Mouse (Mus musculus): ENCODE results near the gene Gm13271. TPM values are rescaled to one million over a fixed set of nuclear protein-coding genes. Genes with fewer than 3 reads are reported as not detected.
"Not testable (repeated sequence)": the region's sequence is repeated elsewhere in the genome, so short reads cannot be mapped to it uniquely, and the experiment has no call there.

The Gm13271 gene
- total RNA-seq, 2 experiments from 2014 or later = not detected

GRCm38 (mm10) chr4:88758751-88759150 lies 4.1 kb downstream of the Gm13271 start:
- ATAC-seq (replicated peaks; ENCODE audit: low FRiP score, low TSS enrichment, poor library complexity, severe bottlenecking) = not testable (repeated sequence)

DNA sequence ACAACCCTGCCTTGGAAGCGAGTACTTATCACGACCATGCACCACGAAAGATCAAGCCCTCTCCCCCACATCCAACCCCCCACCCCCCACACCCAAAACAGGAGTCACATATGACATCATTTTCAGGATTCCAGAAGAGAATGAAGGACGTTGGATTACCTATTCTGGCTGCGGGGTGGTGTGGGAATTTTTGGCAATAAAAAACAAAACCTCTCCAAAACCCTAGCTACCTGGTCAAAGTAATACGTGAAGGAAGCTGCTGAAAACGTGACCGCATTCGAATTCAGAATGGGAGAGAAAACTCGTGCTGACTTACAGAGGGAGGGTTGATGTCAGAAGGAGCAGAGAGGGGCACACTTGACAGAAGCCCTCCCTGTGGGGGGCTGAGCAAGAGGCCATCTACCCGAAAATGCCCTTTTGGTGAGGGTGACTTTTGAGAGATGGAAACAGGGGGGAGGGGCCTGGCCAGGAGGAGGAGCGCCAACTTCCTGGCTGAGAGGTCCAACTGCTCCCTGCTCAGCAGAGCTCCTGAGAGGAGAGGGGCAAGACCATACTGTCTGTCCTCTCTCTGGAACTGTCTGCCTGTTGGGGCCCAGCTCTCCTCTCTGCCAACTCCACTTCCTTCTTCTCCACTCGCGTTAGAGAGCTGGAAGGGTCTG lies 5.1 kb downstream of the Gm13271 start, which contains the start of gene Gm13283:
Gene Gm13283 (plus strand): TSS at position 510 of the 659 bp plus-strand sequence.
- not testable (repeated sequence) for ATAC-seq (replicated peaks; ENCODE audit: low FRiP score, low TSS enrichment, poor library complexity, severe bottlenecking)

DNA sequence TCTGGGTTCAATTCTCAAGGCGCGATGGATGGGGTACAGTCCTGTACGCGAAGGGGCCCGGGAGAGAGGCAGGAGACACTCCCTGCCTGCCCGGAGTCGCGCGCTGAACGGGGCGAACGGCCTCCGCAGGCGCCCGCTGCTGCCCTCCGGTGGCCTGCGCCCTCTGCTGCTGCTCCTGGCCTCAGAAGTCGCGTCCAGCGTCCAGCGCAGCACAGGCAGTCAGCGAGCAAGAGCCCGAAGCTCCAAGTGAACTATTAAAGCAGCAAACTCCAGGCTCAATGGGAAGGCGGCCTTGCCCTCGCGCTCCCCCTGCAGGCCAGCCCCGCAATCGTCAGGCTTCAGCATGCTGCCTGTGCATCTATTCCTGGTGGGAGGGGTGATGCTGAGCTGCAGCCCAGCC lies 5.8 kb downstream of the Gm13271 start:
- ATAC-seq (replicated peaks; ENCODE audit: low FRiP score, low TSS enrichment, poor library complexity, severe bottlenecking) = not testable (repeated sequence)

DNA sequence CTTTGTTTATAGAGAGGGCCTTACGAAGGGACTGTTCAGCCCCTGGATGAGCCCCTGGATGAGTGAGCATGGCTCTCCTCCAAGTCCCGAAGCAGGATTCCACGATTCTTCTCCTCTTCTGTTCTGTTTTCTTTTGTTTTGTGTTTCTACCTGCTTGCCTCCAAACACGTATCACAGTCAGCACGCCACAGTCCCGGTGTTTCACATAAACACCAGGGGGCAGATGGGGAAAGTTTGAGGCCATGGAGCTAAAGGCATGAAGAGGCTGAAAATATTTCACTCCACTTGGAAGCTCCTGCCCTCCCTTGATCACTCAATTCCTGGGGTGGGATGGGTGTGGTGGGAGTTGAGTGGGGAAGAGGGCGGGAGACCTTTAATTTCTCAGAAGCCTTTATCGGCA lies 7.1 kb downstream of the Gm13271 start:
- not testable (repeated sequence) for ATAC-seq (replicated peaks; ENCODE audit: low FRiP score, low TSS enrichment, poor library complexity, severe bottlenecking)

GRCm38 (mm10) chr4:88762341-88762740 lies 7.7 kb downstream of the Gm13271 start:
- ATAC-seq (replicated peaks; ENCODE audit: low FRiP score, low TSS enrichment, poor library complexity, severe bottlenecking) = not testable (repeated sequence)

DNA sequence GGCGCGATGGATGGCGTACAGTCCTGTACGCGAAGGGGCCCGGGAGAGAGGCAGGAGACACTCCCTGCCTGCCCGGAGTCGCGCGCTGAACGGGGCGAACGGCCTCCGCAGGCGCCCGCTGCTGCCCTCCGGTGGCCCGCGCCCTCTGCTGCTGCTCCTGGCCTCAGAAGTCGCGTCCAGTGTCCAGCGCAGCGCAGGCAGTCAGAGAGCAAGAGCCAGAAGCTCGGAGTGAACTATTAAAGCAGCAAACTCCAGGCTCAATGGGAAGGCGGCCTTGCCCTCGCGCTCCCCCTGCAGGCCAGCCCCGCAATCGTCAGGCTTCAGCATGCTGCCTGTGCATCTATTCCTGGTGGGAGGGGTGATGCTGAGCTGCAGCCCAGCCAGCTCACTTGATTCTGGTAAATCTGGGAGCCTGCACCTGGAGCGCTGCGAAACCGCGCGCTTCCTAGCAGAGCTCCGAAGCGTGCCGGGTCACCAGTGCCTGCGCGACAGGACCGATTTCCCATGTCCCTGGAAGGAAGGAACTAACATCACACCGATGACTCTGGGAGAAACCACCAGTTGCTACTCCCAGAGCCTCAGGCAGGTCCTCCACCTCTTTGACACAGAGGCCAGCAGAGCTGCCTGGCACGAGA lies 8.8 kb downstream of the Gm13271 start:
- peak; percentile 83 for ATAC-seq (replicated peaks; ENCODE audit: low FRiP score, low TSS enrichment, poor library complexity, severe bottlenecking)

- not testable (repeated sequence) for ATAC-seq (replicated peaks; ENCODE audit: low FRiP score, low TSS enrichment, poor library complexity, severe bottlenecking)
These were observed 18.9 kb downstream of the Gm13271 start, which contains the start of gene Gm13290 for GRCm38 (mm10) chr4:88773534-88773933. Gm13290 (plus strand) TSS chr4:88773834.

DNA sequence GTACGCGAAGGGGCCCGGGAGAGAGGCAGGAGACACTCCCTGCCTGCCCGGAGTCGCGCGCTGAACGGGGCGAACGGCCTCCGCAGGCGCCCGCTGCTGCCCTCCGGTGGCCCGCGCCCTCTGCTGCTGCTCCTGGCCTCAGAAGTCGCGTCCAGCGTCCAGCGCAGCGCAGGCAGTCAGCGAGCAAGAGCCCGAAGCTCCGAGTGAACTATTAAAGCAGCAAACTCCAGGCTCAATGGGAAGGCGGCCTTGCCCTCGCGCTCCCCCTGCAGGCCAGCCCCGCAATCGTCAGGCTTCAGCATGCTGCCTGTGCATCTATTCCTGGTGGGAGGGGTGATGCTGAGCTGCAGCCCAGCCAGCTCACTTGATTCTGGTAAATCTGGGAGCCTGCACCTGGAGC lies 22.0 kb downstream of the Gm13271 start, which contains the start of gene Gm13289:
Gene Gm13289 (plus strand): TSS at position 301 of the 400 bp plus-strand sequence.
- not testable (repeated sequence) for ATAC-seq (replicated peaks; ENCODE audit: low FRiP score, low TSS enrichment, poor library complexity, severe bottlenecking)

DNA sequence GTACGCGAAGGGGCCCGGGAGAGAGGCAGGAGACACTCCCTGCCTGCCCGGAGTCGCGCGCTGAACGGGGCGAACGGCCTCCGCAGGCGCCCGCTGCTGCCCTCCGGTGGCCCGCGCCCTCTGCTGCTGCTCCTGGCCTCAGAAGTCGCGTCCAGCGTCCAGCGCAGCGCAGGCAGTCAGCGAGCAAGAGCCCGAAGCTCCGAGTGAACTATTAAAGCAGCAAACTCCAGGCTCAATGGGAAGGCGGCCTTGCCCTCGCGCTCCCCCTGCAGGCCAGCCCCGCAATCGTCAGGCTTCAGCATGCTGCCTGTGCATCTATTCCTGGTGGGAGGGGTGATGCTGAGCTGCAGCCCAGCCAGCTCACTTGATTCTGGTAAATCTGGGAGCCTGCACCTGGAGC lies 24.9 kb downstream of the Gm13271 start, which contains the start of gene Gm13272:
Gene Gm13272 (plus strand): TSS at position 301 of the 400 bp plus-strand sequence.
- not testable (repeated sequence) for ATAC-seq (replicated peaks; ENCODE audit: low FRiP score, low TSS enrichment, poor library complexity, severe bottlenecking)

- ATAC-seq (replicated peaks; ENCODE audit: low FRiP score, low TSS enrichment, poor library complexity, severe bottlenecking) = not testable (repeated sequence)
These were observed 25.7 kb downstream of the Gm13271 start for GRCm38 (mm10) chr4:88780320-88780719.

DNA sequence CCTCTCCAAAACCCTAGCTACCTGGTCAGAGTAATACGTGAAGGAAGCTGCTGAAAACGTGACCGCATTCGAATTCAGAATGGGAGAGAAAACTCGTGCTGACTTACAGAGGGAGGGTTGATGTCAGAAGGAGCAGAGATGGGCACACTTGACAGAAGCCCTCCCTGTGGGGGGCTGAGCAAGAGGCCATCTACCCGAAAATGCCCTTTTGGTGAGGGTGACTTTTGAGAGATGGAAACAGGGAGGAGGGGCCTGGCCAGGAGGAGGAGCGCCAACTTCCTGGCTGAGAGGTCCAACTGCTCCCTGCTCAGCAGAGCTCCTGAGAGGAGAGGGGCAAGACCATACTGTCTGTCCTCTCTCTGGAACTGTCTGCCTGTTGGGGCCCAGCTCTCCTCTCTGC lies 27.2 kb downstream of the Gm13271 start, which contains the start of gene Ifnz:
Gene Ifnz (plus strand): TSS at position 301 of the 400 bp plus-strand sequence.
- ATAC-seq (replicated peaks; ENCODE audit: low FRiP score, low TSS enrichment, poor library complexity, severe bottlenecking) = not testable (repeated sequence)

DNA sequence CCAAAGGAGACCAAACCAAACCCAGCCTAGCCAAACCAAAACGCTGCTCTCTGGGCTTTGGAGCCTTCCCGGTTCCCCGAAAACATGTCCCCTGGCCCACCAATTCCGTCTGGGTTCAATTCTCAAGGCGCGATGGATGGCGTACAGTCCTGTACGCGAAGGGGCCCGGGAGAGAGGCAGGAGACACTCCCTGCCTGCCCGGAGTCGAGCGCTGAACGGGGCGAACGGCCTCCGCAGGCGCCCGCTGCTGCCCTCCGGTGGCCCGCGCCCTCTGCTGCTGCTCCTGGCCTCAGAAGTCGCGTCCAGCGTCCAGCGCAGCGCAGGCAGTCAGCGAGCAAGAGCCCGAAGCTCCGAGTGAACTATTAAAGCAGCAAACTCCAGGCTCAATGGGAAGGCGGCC lies 27.7 kb downstream of the Gm13271 start:
- not testable (repeated sequence) for ATAC-seq (replicated peaks; ENCODE audit: low FRiP score, low TSS enrichment, poor library complexity, severe bottlenecking)

GRCm38 (mm10) chr4:88785409-88785808 lies 30.7 kb downstream of the Gm13271 start, which contains the start of gene Gm13276:
Gm13276 (plus strand) TSS chr4:88785709.
- not testable (repeated sequence) for ATAC-seq (replicated peaks; ENCODE audit: low FRiP score, low TSS enrichment, poor library complexity, severe bottlenecking)

- not testable (repeated sequence) for ATAC-seq (replicated peaks; ENCODE audit: low FRiP score, low TSS enrichment, poor library complexity, severe bottlenecking)
These were observed 33.7 kb downstream of the Gm13271 start, which contains the start of gene Gm13277 for GRCm38 (mm10) chr4:88788402-88788801. Gm13277 (plus strand) TSS chr4:88788632.

DNA sequence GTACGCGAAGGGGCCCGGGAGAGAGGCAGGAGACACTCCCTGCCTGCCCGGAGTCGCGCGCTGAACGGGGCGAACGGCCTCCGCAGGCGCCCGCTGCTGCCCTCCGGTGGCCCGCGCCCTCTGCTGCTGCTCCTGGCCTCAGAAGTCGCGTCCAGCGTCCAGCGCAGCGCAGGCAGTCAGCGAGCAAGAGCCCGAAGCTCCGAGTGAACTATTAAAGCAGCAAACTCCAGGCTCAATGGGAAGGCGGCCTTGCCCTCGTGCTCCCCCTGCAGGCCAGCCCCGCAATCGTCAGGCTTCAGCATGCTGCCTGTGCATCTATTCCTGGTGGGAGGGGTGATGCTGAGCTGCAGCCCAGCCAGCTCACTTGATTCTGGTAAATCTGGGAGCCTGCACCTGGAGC lies 36.6 kb downstream of the Gm13271 start, which contains the start of gene Gm13278:
Gene Gm13278 (plus strand): TSS at position 301 of the 400 bp plus-strand sequence.
- not testable (repeated sequence) for ATAC-seq (replicated peaks; ENCODE audit: low FRiP score, low TSS enrichment, poor library complexity, severe bottlenecking)

GRCm38 (mm10) chr4:88793936-88794675 lies 39.4 kb downstream of the Gm13271 start, which contains the start of gene Gm13275:
Gm13275 (plus strand) TSS chr4:88794487.
- ATAC-seq (replicated peaks; ENCODE audit: low FRiP score, low TSS enrichment, poor library complexity, severe bottlenecking) = not testable (repeated sequence)

DNA sequence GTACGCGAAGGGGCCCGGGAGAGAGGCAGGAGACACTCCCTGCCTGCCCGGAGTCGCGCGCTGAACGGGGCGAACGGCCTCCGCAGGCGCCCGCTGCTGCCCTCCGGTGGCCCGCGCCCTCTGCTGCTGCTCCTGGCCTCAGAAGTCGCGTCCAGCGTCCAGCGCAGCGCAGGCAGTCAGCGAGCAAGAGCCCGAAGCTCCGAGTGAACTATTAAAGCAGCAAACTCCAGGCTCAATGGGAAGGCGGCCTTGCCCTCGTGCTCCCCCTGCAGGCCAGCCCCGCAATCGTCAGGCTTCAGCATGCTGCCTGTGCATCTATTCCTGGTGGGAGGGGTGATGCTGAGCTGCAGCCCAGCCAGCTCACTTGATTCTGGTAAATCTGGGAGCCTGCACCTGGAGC lies 42.4 kb downstream of the Gm13271 start, which contains the start of gene Gm13279:
Gene Gm13279 (plus strand): TSS at position 301 of the 400 bp plus-strand sequence.
- ATAC-seq (replicated peaks; ENCODE audit: low FRiP score, low TSS enrichment, poor library complexity, severe bottlenecking) = not testable (repeated sequence)

- ATAC-seq (replicated peaks; ENCODE audit: low FRiP score, low TSS enrichment, poor library complexity, severe bottlenecking) = not testable (repeated sequence)
These were observed 44.7 kb downstream of the Gm13271 start, which contains the start of gene Gm13285 for GRCm38 (mm10) chr4:88799365-88799764. Gm13285 (plus strand) TSS chr4:88799665.

- not testable (repeated sequence) for ATAC-seq (replicated peaks; ENCODE audit: low FRiP score, low TSS enrichment, poor library complexity, severe bottlenecking)
These were observed 48.3 kb downstream of the Gm13271 start, which contains the start of gene Gm13287 for GRCm38 (mm10) chr4:88802954-88803353. Gm13287 (plus strand) TSS chr4:88803254.
